Mouse (Mus musculus): ENCODE measurements around the gene Zfp273. TPM values are rescaled to one million over a fixed set of nuclear protein-coding genes. Genes with fewer than 3 reads are reported as not detected.
"Not testable (repeated sequence)": the region's sequence is repeated elsewhere in the genome, so short reads cannot be mapped to it uniquely, and the experiment has no call there.

The Zfp273 gene
- polyA plus RNA-seq, 1 experiment from 2014 or later, result 13.6 TPM

GRCm38 (mm10) chr13:67830911-67831336 lies 17.4 kb downstream of the Zfp273 start, which contains the start of gene Gm10037:
Gene Gm10037 (plus strand): TSS chr13:67831106.
- H3K27ac ChIP-seq, result no peak within 1 kb of the TSS
- peak within 1 kb of the TSS; percentile 70 for H3K4me2 ChIP-seq (replicated peaks)
- H3K4me3 ChIP-seq (replicated peaks; ENCODE audit: low read length), result peak within 1 kb of the TSS; percentile 45
- peaks cover 10% of the 10 kb centered on the region for H3K36me3 ChIP-seq (replicated peaks; ENCODE audit: control insufficient read depth, insufficient read depth)
- H3K4me1 ChIP-seq (replicated peaks; ENCODE audit: control insufficient read depth, insufficient read depth, low read length), result no peaks in the 10 kb centered on the region
- H3K9ac ChIP-seq, result peak within 1 kb of the TSS; percentile 77
- DNase-seq (ENCODE audit: low spot score), result peak; percentile 87
- 5% methylated on average over 14 of the region's 14 CpGs for WGBS
- no peaks in the 10 kb centered on the region for H3K27me3 ChIP-seq (ENCODE audit: control insufficient read depth, insufficient read depth, low read length)
- ATAC-seq (ENCODE audit: low FRiP score), result peak; percentile 85
- peaks cover 11% of the 10 kb centered on the region; the same call in 1 of the 2 replicates for H3K9me3 ChIP-seq (ENCODE audit: control insufficient read depth, low read length)

GRCm38 (mm10) chr13:67833137-67833536 lies 19.6 kb downstream of the Zfp273 start:
- H3K4me2 ChIP-seq (replicated peaks); DNase-seq (ENCODE audit: low spot score); H3K9ac ChIP-seq; H3K9me3 ChIP-seq (ENCODE audit: control insufficient read depth, low read length); H3K36me3 ChIP-seq (replicated peaks; ENCODE audit: control insufficient read depth, insufficient read depth); H3K4me3 ChIP-seq (replicated peaks; ENCODE audit: low read length); H3K27me3 ChIP-seq (ENCODE audit: control insufficient read depth, insufficient read depth, low read length); H3K4me1 ChIP-seq (replicated peaks; ENCODE audit: control insufficient read depth, insufficient read depth, low read length); H3K27ac ChIP-seq; ATAC-seq (ENCODE audit: low FRiP score): not testable (repeated sequence)

- H3K27ac ChIP-seq, result peak overlapping the region; percentile 66
- H3K9ac ChIP-seq, result peak overlapping the region; percentile 62
- DNase-seq (ENCODE audit: low spot score), result no peak
- peak overlapping the region; percentile 32 for H3K4me3 ChIP-seq (replicated peaks; ENCODE audit: low read length)
- H3K4me1 ChIP-seq (replicated peaks; ENCODE audit: control insufficient read depth, insufficient read depth, low read length), result peaks cover 8% of the 10 kb centered on the region
- no peak for ATAC-seq (ENCODE audit: low FRiP score)
- no peaks in the 10 kb centered on the region for H3K36me3 ChIP-seq (replicated peaks; ENCODE audit: control insufficient read depth, insufficient read depth)
- H3K9me3 ChIP-seq (ENCODE audit: control insufficient read depth, low read length), result no peaks in the 10 kb centered on the region
- H3K4me2 ChIP-seq (replicated peaks), result peak overlapping the region; percentile 55
- 39% methylated on average over 6 of the region's 6 CpGs for WGBS
- H3K27me3 ChIP-seq (ENCODE audit: control insufficient read depth, insufficient read depth, low read length), result no peaks in the 10 kb centered on the region
These were observed 30.2 kb downstream of the Zfp273 start for GRCm38 (mm10) chr13:67843775-67844118.

- ATAC-seq (ENCODE audit: low FRiP score) (peak; percentile 86), DNase-seq (ENCODE audit: low spot score) (peak; percentile 85)
- no peaks in the 10 kb centered on the region for H3K9me3 ChIP-seq (ENCODE audit: control insufficient read depth, low read length)
- peak overlapping the region; percentile 32 for H3K4me3 ChIP-seq (replicated peaks; ENCODE audit: low read length)
- WGBS, result 3% methylated on average over 11 of the region's 19 CpGs
- H3K4me2 ChIP-seq (replicated peaks), result peak overlapping the region; percentile 55
- peak overlapping the region; percentile 62 for H3K9ac ChIP-seq
- H3K27ac ChIP-seq, result peak overlapping the region; percentile 66
- H3K27me3 ChIP-seq (ENCODE audit: control insufficient read depth, insufficient read depth, low read length), result no peaks in the 10 kb centered on the region
- no peaks in the 10 kb centered on the region for H3K36me3 ChIP-seq (replicated peaks; ENCODE audit: control insufficient read depth, insufficient read depth)
- peaks cover 8% of the 10 kb centered on the region for H3K4me1 ChIP-seq (replicated peaks; ENCODE audit: control insufficient read depth, insufficient read depth, low read length)
These were observed 30.7 kb downstream of the Zfp273 start for GRCm38 (mm10) chr13:67844119-67844852.

- no peaks in the 10 kb centered on the region for H3K27me3 ChIP-seq (ENCODE audit: control insufficient read depth, insufficient read depth, low read length)
- peak overlapping the region; percentile 55 for H3K4me2 ChIP-seq (replicated peaks)
- H3K4me1 ChIP-seq (replicated peaks; ENCODE audit: control insufficient read depth, insufficient read depth, low read length), result peaks cover 8% of the 10 kb centered on the region
- no peak overlapping the region for H3K27ac ChIP-seq
- no peaks in the 10 kb centered on the region for H3K36me3 ChIP-seq (replicated peaks; ENCODE audit: control insufficient read depth, insufficient read depth)
- 16% methylated on average over 8 of the region's 8 CpGs for WGBS
- peak overlapping the region; percentile 62 for H3K9ac ChIP-seq
- peak overlapping the region; percentile 32 for H3K4me3 ChIP-seq (replicated peaks; ENCODE audit: low read length)
- H3K9me3 ChIP-seq (ENCODE audit: control insufficient read depth, low read length), result no peaks in the 10 kb centered on the region
- DNase-seq (ENCODE audit: low spot score) (no peak), ATAC-seq (ENCODE audit: low FRiP score) (peak; percentile 70)
These were observed 31.3 kb downstream of the Zfp273 start for GRCm38 (mm10) chr13:67844853-67845194.

GRCm38 (mm10) chr13:67850361-67850760 lies 36.8 kb downstream of the Zfp273 start:
- 85% methylated on average over 3 of the region's 3 CpGs for WGBS
- Histone ChIP-seq H3K9me3 (ENCODE audit: control insufficient read depth, low read length) (no peaks in the 10 kb centered on the region), H3K4me3 (replicated peaks; ENCODE audit: low read length) (no peak overlapping the region), H3K4me1 (replicated peaks; ENCODE audit: control insufficient read depth, insufficient read depth, low read length) (no peaks in the 10 kb centered on the region), H3K4me2 (replicated peaks) (no peak overlapping the region), H3K27me3 (ENCODE audit: control insufficient read depth, insufficient read depth, low read length) (no peaks in the 10 kb centered on the region), H3K9ac (no peak overlapping the region), H3K27ac (no peak overlapping the region), H3K36me3 (replicated peaks; ENCODE audit: control insufficient read depth, insufficient read depth) (no peaks in the 10 kb centered on the region)
- no peak for ATAC-seq (ENCODE audit: low FRiP score)
- DNase-seq (ENCODE audit: low spot score), result no peak

- no peaks in the 10 kb centered on the region for H3K36me3 ChIP-seq (replicated peaks; ENCODE audit: control insufficient read depth, insufficient read depth)
- DNase-seq (ENCODE audit: low spot score) (no peak), ATAC-seq (ENCODE audit: low FRiP score) (no peak)
- H3K27me3 ChIP-seq (ENCODE audit: control insufficient read depth, insufficient read depth, low read length), result no peaks in the 10 kb centered on the region
- WGBS, result 86% methylated on average over 6 of the region's 6 CpGs
- no peak overlapping the region for H3K4me3 ChIP-seq (replicated peaks; ENCODE audit: low read length)
- no peak overlapping the region for H3K4me2 ChIP-seq (replicated peaks)
- no peaks in the 10 kb centered on the region for H3K4me1 ChIP-seq (replicated peaks; ENCODE audit: control insufficient read depth, insufficient read depth, low read length)
- no peaks in the 10 kb centered on the region for H3K9me3 ChIP-seq (ENCODE audit: control insufficient read depth, low read length)
- H3K9ac ChIP-seq, result no peak overlapping the region
- no peak overlapping the region for H3K27ac ChIP-seq
These were observed 39.6 kb downstream of the Zfp273 start for GRCm38 (mm10) chr13:67853130-67853529.

GRCm38 (mm10) chr13:67853983-67854382 lies 40.4 kb downstream of the Zfp273 start:
- no peak overlapping the region for H3K27ac ChIP-seq
- no peak overlapping the region for H3K4me2 ChIP-seq (replicated peaks)
- H3K9ac ChIP-seq, result no peak overlapping the region
- H3K4me1 ChIP-seq (replicated peaks; ENCODE audit: control insufficient read depth, insufficient read depth, low read length), result no peaks in the 10 kb centered on the region
- H3K27me3 ChIP-seq (ENCODE audit: control insufficient read depth, insufficient read depth, low read length), result no peaks in the 10 kb centered on the region
- no peaks in the 10 kb centered on the region for H3K36me3 ChIP-seq (replicated peaks; ENCODE audit: control insufficient read depth, insufficient read depth)
- WGBS, result 87% methylated on average over 2 of the region's 2 CpGs
- no peak overlapping the region for H3K4me3 ChIP-seq (replicated peaks; ENCODE audit: low read length)
- ATAC-seq (ENCODE audit: low FRiP score) (no peak), DNase-seq (ENCODE audit: low spot score) (no peak)
- no peaks in the 10 kb centered on the region for H3K9me3 ChIP-seq (ENCODE audit: control insufficient read depth, low read length)

GRCm38 (mm10) chr13:67857317-67857716 lies 43.8 kb downstream of the Zfp273 start:
- no peaks in the 10 kb centered on the region for H3K36me3 ChIP-seq (replicated peaks; ENCODE audit: control insufficient read depth, insufficient read depth)
- DNase-seq (ENCODE audit: low spot score) (no peak), ATAC-seq (ENCODE audit: low FRiP score) (no peak)
- H3K9ac ChIP-seq, result no peak overlapping the region
- H3K4me1 ChIP-seq (replicated peaks; ENCODE audit: control insufficient read depth, insufficient read depth, low read length), result no peaks in the 10 kb centered on the region
- H3K9me3 ChIP-seq (ENCODE audit: control insufficient read depth, low read length), result no peaks in the 10 kb centered on the region
- H3K27me3 ChIP-seq (ENCODE audit: control insufficient read depth, insufficient read depth, low read length), result no peaks in the 10 kb centered on the region
- 16% methylated on average over 1 of the region's 1 CpGs for WGBS
- no peak overlapping the region for H3K4me3 ChIP-seq (replicated peaks; ENCODE audit: low read length)
- no peak overlapping the region for H3K27ac ChIP-seq
- no peak overlapping the region for H3K4me2 ChIP-seq (replicated peaks)

GRCm38 (mm10) chr13:67862508-67862907 lies 49.0 kb downstream of the Zfp273 start:
- ATAC-seq (ENCODE audit: low FRiP score) (no peak), DNase-seq (ENCODE audit: low spot score) (no peak)
- Histone ChIP-seq H3K9ac (no peak overlapping the region), H3K4me1 (replicated peaks; ENCODE audit: control insufficient read depth, insufficient read depth, low read length) (no peaks in the 10 kb centered on the region), H3K36me3 (replicated peaks; ENCODE audit: control insufficient read depth, insufficient read depth) (no peaks in the 10 kb centered on the region), H3K4me2 (replicated peaks) (no peak overlapping the region), H3K9me3 (ENCODE audit: control insufficient read depth, low read length) (no peaks in the 10 kb centered on the region), H3K27me3 (ENCODE audit: control insufficient read depth, insufficient read depth, low read length) (no peaks in the 10 kb centered on the region), H3K27ac (no peak overlapping the region), H3K4me3 (replicated peaks; ENCODE audit: low read length) (no peak overlapping the region)
- 85% methylated on average over 9 of the region's 9 CpGs for WGBS
